Mouse (Mus musculus) heart, embryonic 11.5 days (tissue): Measurements from ENCODE around the gene Nop10. TPM values are rescaled to one million over a fixed set of nuclear protein-coding genes. Genes with fewer than 3 reads are reported as not detected.

Source experiments
- ATAC-seq: fragments of 200-750 bp; cut with Nextera tagmentation; replicated peaks from 2 replicates; pipeline ENCODE4 v1.8.0; 2017; ENCODE audit warnings: moderate library complexity; ENCODE audit not compliant: insufficient number of reproducible peaks, low FRiP score, low TSS enrichment
- H3K27ac ChIP-seq: fragments of 300-500 bp; sonication (generic); 2 replicates; pipeline ENCODE4 v1.5.1; 2014; ENCODE audit warnings: mild to moderate bottlenecking, low read depth, low read length
- H3K27me3 ChIP-seq: fragments of 300-500 bp; sonication (generic); 2 replicates; pipeline ENCODE4 v1.6.1; 2014; ENCODE audit warnings: mild to moderate bottlenecking, low read length, mixed read lengths; ENCODE audit not compliant: control insufficient read depth, insufficient read depth
- H3K36me3 ChIP-seq: fragments of 300-500 bp; sonication (generic); 2 replicates; pipeline ENCODE4 v1.6.1; 2014; ENCODE audit warnings: mild to moderate bottlenecking, low read length, moderate library complexity, mixed read lengths; ENCODE audit not compliant: control insufficient read depth, insufficient read depth
- H3K4me1 ChIP-seq: fragments of 300-500 bp; sonication (generic); 2 replicates; pipeline ENCODE4 v1.6.1; 2014; ENCODE audit warnings: low read length; ENCODE audit not compliant: control insufficient read depth, insufficient read depth
- H3K4me2 ChIP-seq: fragments of 300-500 bp; sonication (generic); 2 replicates; pipeline ENCODE4 v1.6.1; 2014; ENCODE audit warnings: mild to moderate bottlenecking, moderate library complexity
- H3K4me3 ChIP-seq: fragments of 300-500 bp; sonication (generic); 2 replicates; pipeline ENCODE4 v1.5.1; 2014; ENCODE audit warnings: low read depth, low read length
- H3K9ac ChIP-seq: fragments of 300-500 bp; sonication (generic); 2 replicates; pipeline ENCODE4 v1.6.1; 2014; ENCODE audit warnings: mild to moderate bottlenecking, low read depth, low read length, moderate library complexity
- H3K9me3 ChIP-seq: fragments of 300-500 bp; sonication (generic); replicated peaks from 2 replicates; pipeline ENCODE4 v1.6.1; 2016; ENCODE audit warnings: low read length; ENCODE audit not compliant: control insufficient read depth
- WGBS: fragments of 180-500 bp; shearing (Covaris S2); extraction: QIAGEN DNeasy Blood & Tissue Kit; methylation state at CpG from one replicate; pipeline ENCODE4 v1.1.7; 2014; ENCODE audit not compliant: insufficient replicate concordance; 5-methylcytosine and 5-hydroxymethylcytosine counted together
- polyA plus RNA-seq: library from polyadenylated mRNA; unstranded; fragments of >200 nt; fragmentation: Nextera tagmentation; extraction: Ambion mirVana; gene quantifications from 2 replicates; pipeline ENCODE4 v1.2.1, GENCODE M21; 2014

Gene Nop10
- polyA plus RNA-seq, 1 experiment from 2014 or later = 157 TPM

DNA sequence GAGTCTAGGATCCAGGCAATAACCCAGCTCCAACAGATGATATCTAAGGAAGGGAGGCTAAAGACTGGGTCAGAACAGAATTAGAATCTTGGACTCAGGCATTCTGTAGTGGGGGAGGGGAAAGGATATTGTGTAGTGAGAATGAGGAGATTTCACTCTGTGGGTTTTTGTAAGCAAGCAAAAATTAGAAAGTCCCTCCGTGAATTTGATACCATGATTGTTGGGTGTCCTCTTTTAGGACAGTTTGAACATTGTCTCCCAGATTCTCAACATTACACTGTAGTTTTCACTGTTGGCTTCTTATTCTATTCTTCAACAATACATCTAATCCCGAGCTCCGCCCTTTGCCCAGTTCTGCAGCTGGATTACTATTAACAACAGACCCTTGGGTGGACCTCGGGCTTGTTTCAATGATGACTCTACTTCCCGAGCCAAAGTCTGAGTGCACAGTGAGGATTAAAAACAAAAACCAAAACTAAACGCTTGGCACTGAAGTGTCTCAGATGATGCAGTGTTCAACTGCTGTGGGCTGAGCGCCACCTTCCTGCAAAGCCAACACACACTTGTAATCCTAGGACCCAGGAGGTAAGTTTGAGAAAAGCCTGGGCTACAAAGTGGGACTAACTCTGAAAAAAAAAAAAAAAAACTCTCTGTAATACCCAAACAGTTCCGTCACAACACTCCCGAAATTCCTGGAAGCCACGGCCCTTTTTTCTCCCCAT lies 2.3 kb upstream of the Nop10 start, which contains the start of gene Nutm1:
Gene Nutm1 (minus strand): TSS at position 51 of the 722 bp plus-strand sequence.
- no peaks in the 10 kb centered on the region for H3K9me3 ChIP-seq
- H3K4me3 ChIP-seq = no peak within 1 kb of the TSS
- H3K36me3 ChIP-seq = no peaks in the 10 kb centered on the region
- WGBS = 72% methylated on average over 10 of the region's 10 CpGs
- no peak within 1 kb of the TSS for H3K4me2 ChIP-seq
- H3K27me3 ChIP-seq = no peaks in the 10 kb centered on the region
- no peak within 1 kb of the TSS for H3K27ac ChIP-seq
- H3K4me1 ChIP-seq = no peaks in the 10 kb centered on the region
- no peak for ATAC-seq
- no peak within 1 kb of the TSS for H3K9ac ChIP-seq

DNA sequence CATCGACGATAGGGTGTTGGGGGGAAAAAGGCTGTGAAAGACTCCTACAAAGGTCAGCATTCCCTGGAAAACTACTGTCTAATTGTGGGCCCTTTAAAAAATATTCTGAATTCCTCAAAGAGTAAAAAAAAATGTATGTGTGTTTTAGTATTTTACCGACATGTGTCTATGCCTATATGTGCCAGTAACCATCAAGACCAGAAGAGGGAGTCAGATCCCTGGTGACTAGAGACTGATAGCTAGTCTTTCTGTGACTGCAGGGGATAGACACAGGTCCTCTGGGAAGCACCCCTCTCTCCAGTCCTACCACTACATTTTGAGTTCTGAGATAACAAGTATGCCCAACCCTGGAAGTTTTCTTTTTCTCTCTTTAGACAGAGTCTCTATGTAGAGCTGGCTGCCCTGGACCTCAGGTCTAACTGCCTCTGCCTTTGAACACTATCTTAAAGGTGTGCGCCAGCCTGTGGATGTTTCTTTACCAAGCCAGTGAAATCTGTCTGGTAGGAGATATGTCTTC lies 1.1 kb downstream of the Nop10 start:
- no peaks in the 10 kb centered on the region for H3K9me3 ChIP-seq
- no peaks in the 10 kb centered on the region for H3K36me3 ChIP-seq
- 31% methylated on average over 4 of the region's 4 CpGs for WGBS
- ATAC-seq = no peak
- H3K4me3 ChIP-seq = peak overlapping the region; percentile 70
- no peaks in the 10 kb centered on the region for H3K27me3 ChIP-seq
- no peak overlapping the region for H3K27ac ChIP-seq
- peak overlapping the region; percentile 82 for H3K9ac ChIP-seq
- H3K4me1 ChIP-seq = no peaks in the 10 kb centered on the region
- peak overlapping the region; percentile 76 for H3K4me2 ChIP-seq

GRCm38 (mm10) chr2:112264364-112264763 lies 2.6 kb downstream of the Nop10 start:
- Histone ChIP-seq H3K27me3 (no peaks in the 10 kb centered on the region), H3K36me3 (no peaks in the 10 kb centered on the region), H3K4me3 (no peak overlapping the region), H3K9me3 (no peaks in the 10 kb centered on the region), H3K4me1 (no peaks in the 10 kb centered on the region), H3K4me2 (no peak overlapping the region), H3K9ac (no peak overlapping the region), H3K27ac (no peak overlapping the region)
- 69% methylated on average over 4 of the region's 4 CpGs for WGBS
- no peak for ATAC-seq

DNA sequence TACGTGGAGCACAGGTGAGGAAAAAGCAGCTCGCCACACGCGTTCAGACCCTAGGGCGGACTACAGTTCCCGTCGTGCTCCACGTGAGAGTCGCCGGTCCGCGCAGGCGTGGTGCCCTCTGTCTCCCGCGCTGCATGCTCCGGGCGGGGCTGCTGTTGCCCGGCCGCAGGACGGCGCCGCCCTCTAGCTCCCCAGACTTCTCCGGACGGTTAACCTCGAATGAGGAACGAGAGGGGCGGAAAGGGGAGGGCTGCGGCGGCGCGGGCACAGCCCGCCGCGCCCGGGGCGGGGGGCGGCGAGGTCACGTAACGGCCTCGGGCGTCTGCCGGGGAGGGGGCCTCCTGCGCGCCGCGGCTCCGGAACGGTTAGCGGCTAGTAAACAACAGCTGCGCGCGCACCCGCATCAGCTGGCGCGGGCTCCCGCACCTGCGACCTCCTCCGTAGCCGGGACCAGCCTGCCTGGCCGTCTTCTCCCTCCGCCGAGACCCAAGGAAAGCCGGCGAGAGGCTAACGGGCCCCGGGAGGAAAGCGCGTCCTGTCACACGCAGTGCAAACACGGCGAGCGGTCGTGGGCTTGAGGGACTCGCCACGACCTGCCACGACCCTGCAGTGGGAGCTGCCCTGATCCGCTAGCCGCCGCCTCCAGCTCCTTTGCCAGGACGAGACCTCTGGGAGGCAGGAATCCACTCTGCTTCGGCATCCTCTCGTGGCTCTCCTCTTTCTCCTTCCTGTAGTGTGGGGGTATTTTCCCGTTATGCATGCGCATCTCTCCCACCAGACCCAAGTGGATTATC lies 3.9 kb downstream of the Nop10 start, which contains the start of gene Slc12a6:
Gene Slc12a6 (plus strand): TSS at position 378 of the 794 bp plus-strand sequence.
- no peaks in the 10 kb centered on the region for H3K9me3 ChIP-seq
- peak within 1 kb of the TSS; percentile 88 for H3K9ac ChIP-seq
- H3K4me1 ChIP-seq = no peaks in the 10 kb centered on the region
- H3K4me3 ChIP-seq = peak within 1 kb of the TSS; percentile 85
- H3K27ac ChIP-seq = peak within 1 kb of the TSS; percentile 91
- WGBS = under 1% methylated on average over 81 of the region's 85 CpGs
- no peaks in the 10 kb centered on the region for H3K36me3 ChIP-seq
- no peaks in the 10 kb centered on the region for H3K27me3 ChIP-seq
- peak within 1 kb of the TSS; percentile 91 for H3K4me2 ChIP-seq
- peak; percentile 94 for ATAC-seq

GRCm38 (mm10) chr2:112266242-112266592 lies 4.5 kb downstream of the Nop10 start, which contains the start of gene Gm21985:
Gene Gm21985 (plus strand): TSS chr2:112266314.
- peak; percentile 40; the same call in 1 of the 2 replicates for ATAC-seq
- H3K4me1 ChIP-seq = no peaks in the 10 kb centered on the region
- peak within 1 kb of the TSS; percentile 88 for H3K9ac ChIP-seq
- H3K36me3 ChIP-seq = no peaks in the 10 kb centered on the region
- H3K27me3 ChIP-seq = no peaks in the 10 kb centered on the region
- peak within 1 kb of the TSS; percentile 85 for H3K4me3 ChIP-seq
- 1% methylated on average over 11 of the region's 11 CpGs for WGBS
- no peaks in the 10 kb centered on the region for H3K9me3 ChIP-seq
- peak within 1 kb of the TSS; percentile 91 for H3K27ac ChIP-seq
- peak within 1 kb of the TSS; percentile 91 for H3K4me2 ChIP-seq

DNA sequence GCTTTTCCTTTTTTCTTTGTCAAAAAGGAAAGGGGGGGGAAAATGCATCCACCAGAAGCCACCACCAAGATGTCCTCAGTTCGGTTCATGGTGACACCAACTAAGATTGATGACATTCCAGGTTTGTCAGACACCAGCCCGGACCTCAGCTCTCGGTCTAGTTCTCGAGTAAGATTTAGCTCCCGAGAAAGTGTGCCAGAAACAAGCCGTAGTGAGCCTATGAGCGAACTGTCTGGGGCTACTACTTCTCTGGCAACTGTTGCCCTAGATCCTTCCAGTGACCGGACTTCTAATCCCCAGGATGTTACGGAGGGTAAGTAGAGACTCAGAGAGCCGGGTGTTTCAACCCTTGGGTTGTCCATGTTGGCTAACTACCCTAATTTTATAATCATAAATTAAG lies 5.1 kb downstream of the Nop10 start:
- ATAC-seq = no peak
- WGBS = 36% methylated on average over 10 of the region's 10 CpGs
- Histone ChIP-seq H3K4me1 (no peaks in the 10 kb centered on the region), H3K9me3 (no peaks in the 10 kb centered on the region), H3K4me3 (peak overlapping the region; percentile 85), H3K27me3 (no peaks in the 10 kb centered on the region), H3K4me2 (peak overlapping the region; percentile 91), H3K36me3 (no peaks in the 10 kb centered on the region), H3K27ac (0 out of 2 replicates have a peak overlapping the region, but pooled peaks have one; percentile 15), H3K9ac (peak overlapping the region; percentile 88)

GRCm38 (mm10) chr2:112267547-112268269 lies 6.0 kb downstream of the Nop10 start:
- no peak overlapping the region for H3K27ac ChIP-seq
- no peak overlapping the region for H3K9ac ChIP-seq
- H3K4me3 ChIP-seq = peak overlapping the region; percentile 85
- no peaks in the 10 kb centered on the region for H3K4me1 ChIP-seq
- no peak for ATAC-seq
- no peaks in the 10 kb centered on the region for H3K36me3 ChIP-seq
- H3K4me2 ChIP-seq = peak overlapping the region; percentile 91
- no peaks in the 10 kb centered on the region for H3K27me3 ChIP-seq
- whole genome bisulfite sequencing = 64% methylated on average over 8 of the region's 8 CpGs
- H3K9me3 ChIP-seq = no peaks in the 10 kb centered on the region

- Histone ChIP-seq H3K9ac (no peak overlapping the region), H3K36me3 (no peaks in the 10 kb centered on the region), H3K4me3 (no peak overlapping the region), H3K4me2 (no peak overlapping the region), H3K27me3 (no peaks in the 10 kb centered on the region), H3K27ac (no peak overlapping the region), H3K4me1 (no peaks in the 10 kb centered on the region), H3K9me3 (no peaks in the 10 kb centered on the region)
- ATAC-seq = no peak
- 73% methylated on average over 2 of the region's 2 CpGs for WGBS
Observed at GRCm38 (mm10) chr2:112270011-112270410, 8.3 kb downstream of the Nop10 start.
